Mouse (Mus musculus) heart, embryonic 16.5 days (tissue): Measurements from ENCODE around the gene Tcp11l1. TPM values are rescaled to one million over a fixed set of nuclear protein-coding genes. Genes with fewer than 3 reads are reported as not detected.

ENCODE experiments used
- ATAC-seq: fragments of 200-750 bp; cut with Nextera tagmentation; replicated peaks from 2 replicates; pipeline ENCODE4 v1.8.0; 2017; ENCODE audit warnings: moderate number of reproducible peaks; ENCODE audit not compliant: insufficient read depth, low FRiP score; ENCODE audit errors: extremely low read depth
- H3K27ac ChIP-seq: fragments of 300-500 bp; sonication (generic); 2 replicates; pipeline ENCODE4 v1.5.1; 2014; ENCODE audit warnings: mild to moderate bottlenecking, low read length, control low read depth, moderate library complexity
- H3K27me3 ChIP-seq: fragments of 300-500 bp; sonication (generic); 2 replicates; pipeline ENCODE4 v1.6.1; 2014; ENCODE audit warnings: low read length, mixed read lengths; ENCODE audit not compliant: control insufficient read depth, insufficient read depth
- H3K36me3 ChIP-seq: fragments of 300-500 bp; sonication (generic); 2 replicates; pipeline ENCODE4 v1.6.1; 2014; ENCODE audit not compliant: control insufficient read depth, insufficient read depth
- H3K4me1 ChIP-seq: fragments of 300-500 bp; sonication (generic); 2 replicates; pipeline ENCODE4 v1.6.1; 2014; ENCODE audit warnings: low read length, mixed read lengths; ENCODE audit not compliant: control insufficient read depth, insufficient read depth
- H3K4me2 ChIP-seq: fragments of 300-500 bp; sonication (generic); 2 replicates; pipeline ENCODE4 v1.6.1; 2014; ENCODE audit warnings: low read depth, mild to moderate bottlenecking, control low read depth, low read length
- H3K4me3 ChIP-seq: fragments of 300-500 bp; sonication (generic); 2 replicates; pipeline ENCODE4 v1.5.1; 2014; ENCODE audit warnings: mild to moderate bottlenecking, control low read depth, low read length
- H3K9ac ChIP-seq: fragments of 300-500 bp; sonication (generic); 2 replicates; pipeline ENCODE4 v1.6.1; 2014; ENCODE audit warnings: low read length, control low read depth
- H3K9me3 ChIP-seq: fragments of 300-500 bp; sonication (generic); replicated peaks from 2 replicates; pipeline ENCODE4 v1.6.1; 2016; ENCODE audit warnings: low read length; ENCODE audit not compliant: control insufficient read depth
- WGBS: fragments of 180-500 bp; shearing (Covaris S2); extraction: QIAGEN DNeasy Blood & Tissue Kit; methylation state at CpG from one replicate; pipeline ENCODE4 v1.1.7; 2014; 5-methylcytosine and 5-hydroxymethylcytosine counted together
- polyA plus RNA-seq: library from polyadenylated mRNA; unstranded; fragments of >200 nt; fragmentation: Nextera tagmentation; extraction: Ambion mirVana; gene quantifications from 2 replicates; pipeline ENCODE4 v1.2.1, GENCODE M21; 2015

Gene Tcp11l1
- polyA plus RNA-seq, 1 experiment from 2014 or later = 28.0 TPM

DNA sequence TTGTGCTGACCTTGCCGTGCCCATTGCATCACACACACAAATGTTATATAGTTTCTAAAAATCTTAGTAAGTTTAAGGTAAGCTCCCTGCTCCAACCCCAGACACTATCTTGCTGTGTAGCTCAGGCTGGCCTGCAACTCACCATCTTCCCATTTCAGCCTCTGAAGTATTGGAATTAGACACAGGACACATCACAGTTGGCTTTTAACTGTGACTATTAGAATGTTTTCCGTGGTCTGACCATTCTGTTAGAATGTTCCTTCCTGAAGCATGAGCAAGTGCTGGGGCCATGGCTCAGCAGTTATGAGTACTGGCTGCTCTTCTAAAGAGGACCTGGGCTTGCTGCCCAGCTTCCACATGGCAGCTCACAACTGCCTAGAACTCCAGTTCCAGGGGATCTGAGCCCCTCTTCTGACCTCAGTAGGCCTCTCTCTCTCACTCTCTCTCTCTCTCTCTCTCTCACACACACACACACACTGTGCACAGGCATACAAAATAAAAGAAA, 5.3 kb upstream of the Tcp11l1 start:
- Histone ChIP-seq H3K9me3 (no peaks in the 10 kb centered on the region), H3K27ac (no peak overlapping the region), H3K36me3 (no peaks in the 10 kb centered on the region), H3K27me3 (no peaks in the 10 kb centered on the region), H3K4me3 (no peak overlapping the region), H3K9ac (no peak overlapping the region), H3K4me2 (no peak overlapping the region), H3K4me1 (no peaks in the 10 kb centered on the region)
- no peak for ATAC-seq
- WGBS = 78% methylated on average over 2 of the region's 2 CpGs

DNA sequence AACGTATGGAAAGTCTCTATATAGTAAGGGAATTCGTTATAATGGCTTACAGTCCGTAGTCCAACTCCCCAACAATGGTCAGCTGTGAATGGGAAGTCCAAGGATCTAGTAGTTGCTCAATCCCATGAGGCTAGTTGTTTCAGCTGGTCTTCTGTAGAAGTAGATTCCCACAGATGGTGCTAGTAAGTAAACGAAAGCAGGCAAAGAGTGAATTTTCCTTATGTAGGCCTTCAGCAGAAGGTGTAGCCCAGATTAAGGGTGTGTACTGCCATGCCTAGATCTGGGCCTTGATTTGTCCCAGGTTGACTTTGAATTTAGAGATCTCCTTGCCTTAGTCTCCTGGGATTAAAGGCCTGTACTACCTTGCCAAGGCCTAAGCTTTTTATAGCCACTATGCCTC, 4.3 kb upstream of the Tcp11l1 start, which contains the start of gene Pin1rt1:
Pin1rt1 (minus strand) TSS at position 101 of the 400 bp plus-strand sequence.
- no peak for ATAC-seq
- no peaks in the 10 kb centered on the region for H3K36me3 ChIP-seq
- no peak within 1 kb of the TSS for H3K9ac ChIP-seq
- H3K4me3 ChIP-seq = no peak within 1 kb of the TSS
- H3K4me2 ChIP-seq = no peak within 1 kb of the TSS
- H3K27me3 ChIP-seq = no peaks in the 10 kb centered on the region
- H3K27ac ChIP-seq = no peak within 1 kb of the TSS
- no peaks in the 10 kb centered on the region for H3K4me1 ChIP-seq
- no peaks in the 10 kb centered on the region for H3K9me3 ChIP-seq
- 90% methylated on average over 4 of the region's 4 CpGs for WGBS

GRCm38 (mm10) chr2:104714254-104714691, 2.3 kb upstream of the Tcp11l1 start:
- Histone ChIP-seq H3K27ac (no peak overlapping the region), H3K4me1 (peaks cover 7% of the 10 kb centered on the region; the same call in 1 of the 2 replicates), H3K4me3 (no peak overlapping the region), H3K9me3 (no peaks in the 10 kb centered on the region), H3K4me2 (no peak overlapping the region), H3K36me3 (no peaks in the 10 kb centered on the region), H3K9ac (no peak overlapping the region), H3K27me3 (no peaks in the 10 kb centered on the region)
- WGBS = 43% methylated on average over 15 of the region's 15 CpGs
- no peak for ATAC-seq

DNA sequence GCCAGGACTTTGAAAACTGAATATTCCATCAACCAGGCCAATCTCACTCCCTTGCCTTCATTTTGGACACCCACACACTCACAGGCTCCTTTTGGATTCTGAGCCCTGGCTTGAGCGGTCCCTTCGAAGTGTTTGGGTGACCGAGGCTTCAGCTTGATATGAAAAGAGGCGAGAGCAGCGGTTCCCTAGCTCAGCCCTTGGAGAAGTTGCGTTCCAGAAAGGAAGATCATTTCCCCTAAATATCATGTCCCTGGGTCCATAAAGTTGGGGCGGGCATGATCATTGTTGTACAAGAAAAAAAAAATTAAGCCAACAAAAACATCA, 479 bp upstream of the Tcp11l1 start:
- no peaks in the 10 kb centered on the region for H3K27me3 ChIP-seq
- H3K4me2 ChIP-seq = peak overlapping the region; percentile 92
- peaks cover 7% of the 10 kb centered on the region; the same call in 1 of the 2 replicates for H3K4me1 ChIP-seq
- peak overlapping the region; percentile 89 for H3K4me3 ChIP-seq
- H3K27ac ChIP-seq = peak overlapping the region; percentile 69
- WGBS = under 1% methylated on average over 7 of the region's 7 CpGs
- H3K36me3 ChIP-seq = no peaks in the 10 kb centered on the region
- no peaks in the 10 kb centered on the region for H3K9me3 ChIP-seq
- ATAC-seq = peak; percentile 24
- peak overlapping the region; percentile 79 for H3K9ac ChIP-seq

DNA sequence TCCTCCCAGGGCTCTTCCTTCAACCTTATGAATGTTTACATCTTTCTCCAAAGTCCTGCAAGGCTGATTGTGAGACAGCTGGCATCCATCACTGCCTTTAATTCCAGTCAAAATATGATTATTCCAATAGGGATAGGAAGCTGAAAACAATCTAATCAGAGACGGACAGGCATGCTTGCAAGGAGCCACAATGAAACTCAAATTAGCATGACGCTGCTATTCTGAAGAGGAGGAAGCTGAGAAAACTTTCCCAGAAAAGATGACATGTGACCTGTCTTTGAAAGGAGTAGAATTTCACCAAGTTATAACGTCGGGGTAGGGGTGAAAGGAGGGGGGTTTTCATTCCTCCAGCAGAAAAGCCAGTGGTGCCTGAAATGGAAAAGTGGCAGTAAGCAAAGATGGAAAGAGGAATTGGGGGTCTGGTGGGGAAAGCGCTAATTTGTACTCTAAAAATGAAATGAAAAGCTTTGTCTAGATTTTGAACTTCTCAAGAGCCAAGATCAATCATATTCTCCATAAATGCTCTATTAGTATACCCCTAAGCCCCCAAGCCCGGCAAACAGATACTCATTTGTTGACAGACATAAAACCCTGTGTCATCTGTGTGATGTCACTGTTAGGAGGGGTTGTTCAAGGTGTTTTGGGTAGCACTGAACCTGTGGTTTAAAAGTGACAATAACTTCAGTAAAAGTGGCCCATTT, 1.1 kb downstream of the Tcp11l1 start:
- no peak for ATAC-seq
- H3K9me3 ChIP-seq = no peaks in the 10 kb centered on the region
- no peak overlapping the region for H3K9ac ChIP-seq
- peaks cover 7% of the 10 kb centered on the region; the same call in 1 of the 2 replicates for H3K4me1 ChIP-seq
- H3K4me2 ChIP-seq = peak overlapping the region; percentile 92
- no peak overlapping the region for H3K27ac ChIP-seq
- no peaks in the 10 kb centered on the region for H3K36me3 ChIP-seq
- H3K27me3 ChIP-seq = no peaks in the 10 kb centered on the region
- WGBS = 36% methylated on average over 6 of the region's 6 CpGs
- H3K4me3 ChIP-seq = peak overlapping the region; percentile 89

DNA sequence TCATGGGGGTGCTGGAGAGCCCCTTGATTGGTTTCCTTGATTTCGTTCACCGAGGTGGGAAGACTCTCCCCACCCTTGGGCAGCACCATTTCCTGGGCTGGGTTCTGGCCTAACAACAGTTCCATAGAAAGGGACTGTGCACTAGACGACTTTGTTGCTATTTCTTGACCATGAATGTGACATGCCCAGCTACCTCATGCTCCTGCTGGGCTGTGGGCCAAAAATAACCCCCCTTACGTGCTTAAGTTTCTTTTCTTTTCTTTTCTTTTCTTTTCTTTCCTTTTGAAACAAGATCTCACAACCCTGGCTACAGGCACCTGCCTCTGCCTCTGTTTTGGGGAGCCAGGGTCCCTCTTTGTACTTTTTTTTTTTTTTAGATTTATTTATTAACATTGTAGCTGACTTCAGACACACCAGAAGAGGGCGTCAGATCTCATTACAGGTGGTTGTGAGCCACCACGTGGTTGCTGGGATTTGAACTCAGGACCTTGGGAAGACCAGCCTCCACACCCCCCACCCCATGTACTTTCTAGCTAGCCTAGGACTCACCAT, 2.1 kb downstream of the Tcp11l1 start:
- no peak overlapping the region for H3K27ac ChIP-seq
- no peak overlapping the region for H3K4me2 ChIP-seq
- H3K9me3 ChIP-seq = no peaks in the 10 kb centered on the region
- peaks cover 7% of the 10 kb centered on the region; the same call in 1 of the 2 replicates for H3K4me1 ChIP-seq
- H3K9ac ChIP-seq = no peak overlapping the region
- no peak overlapping the region for H3K4me3 ChIP-seq
- H3K27me3 ChIP-seq = no peaks in the 10 kb centered on the region
- no peak for ATAC-seq
- no peaks in the 10 kb centered on the region for H3K36me3 ChIP-seq
- 31% methylated on average over 6 of the region's 6 CpGs for WGBS

DNA sequence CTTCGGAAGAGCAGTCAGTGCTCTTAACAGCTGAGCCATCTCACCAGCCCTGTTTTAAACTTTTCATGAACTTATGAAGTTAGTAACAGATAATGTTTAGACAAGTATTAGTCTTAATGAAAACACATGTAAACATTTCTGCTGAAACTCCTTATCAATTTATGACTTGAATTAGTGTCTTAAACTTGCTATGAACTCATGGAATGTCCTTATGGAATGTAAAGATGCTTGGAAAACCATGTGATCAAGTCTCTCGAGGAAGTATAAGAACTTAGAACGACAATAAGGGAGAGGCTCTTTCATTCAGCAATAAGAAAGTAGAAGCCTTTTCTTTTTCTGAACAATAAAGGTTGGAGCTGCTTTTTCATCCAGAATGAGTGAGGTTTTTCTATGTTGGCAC, 7.6 kb downstream of the Tcp11l1 start:
- no peaks in the 10 kb centered on the region for H3K36me3 ChIP-seq
- no peak overlapping the region for H3K9ac ChIP-seq
- no peak for ATAC-seq
- no peak overlapping the region for H3K27ac ChIP-seq
- no peak overlapping the region for H3K4me3 ChIP-seq
- 70% methylated on average over 3 of the region's 3 CpGs for WGBS
- H3K4me2 ChIP-seq = no peak overlapping the region
- H3K27me3 ChIP-seq = no peaks in the 10 kb centered on the region
- H3K4me1 ChIP-seq = no peaks in the 10 kb centered on the region
- no peaks in the 10 kb centered on the region for H3K9me3 ChIP-seq

DNA sequence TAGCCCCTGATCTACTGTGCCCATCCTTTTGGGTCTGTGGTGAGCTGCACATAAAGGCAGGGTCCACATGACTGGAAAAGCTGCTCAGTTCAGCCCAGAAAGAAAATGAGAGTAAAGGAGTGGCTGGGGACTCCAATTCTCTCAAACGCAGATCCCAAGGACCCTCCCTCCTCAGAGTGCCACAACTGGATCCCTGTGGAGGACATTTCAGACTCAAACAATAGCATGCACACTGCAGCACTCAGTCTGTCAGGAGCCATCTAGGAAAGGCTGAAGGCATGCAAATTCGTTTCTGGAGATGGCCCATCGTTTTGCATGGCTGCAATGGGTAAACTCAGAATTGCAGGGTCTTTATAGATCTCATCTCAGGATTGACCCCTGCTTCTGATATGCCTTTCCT, 8.8 kb downstream of the Tcp11l1 start:
- no peak overlapping the region for H3K27ac ChIP-seq
- no peaks in the 10 kb centered on the region for H3K9me3 ChIP-seq
- no peaks in the 10 kb centered on the region for H3K4me1 ChIP-seq
- no peak for ATAC-seq
- 78% methylated on average over 3 of the region's 3 CpGs for WGBS
- H3K4me3 ChIP-seq = no peak overlapping the region
- no peaks in the 10 kb centered on the region for H3K36me3 ChIP-seq
- no peak overlapping the region for H3K9ac ChIP-seq
- H3K4me2 ChIP-seq = no peak overlapping the region
- H3K27me3 ChIP-seq = no peaks in the 10 kb centered on the region

GRCm38 (mm10) chr2:104699659-104700058, 12.3 kb downstream of the Tcp11l1 start:
- Histone ChIP-seq H3K9me3 (no peaks in the 10 kb centered on the region), H3K4me1 (no peaks in the 10 kb centered on the region), H3K36me3 (no peaks in the 10 kb centered on the region), H3K27me3 (no peaks in the 10 kb centered on the region), H3K9ac (no peak overlapping the region), H3K27ac (no peak overlapping the region), H3K4me3 (no peak overlapping the region), H3K4me2 (no peak overlapping the region)
- 81% methylated on average over 11 of the region's 11 CpGs for WGBS
- no peak for ATAC-seq
